Mouse (Mus musculus): ENCODE measurements at regions not wholly inside any gene's neighbourhood (a gene's known extent, or its start where the extent isn't known, plus 50 kb on each side); places are given as distances from the start of the nearest gene placed in this dataset.

DNA sequence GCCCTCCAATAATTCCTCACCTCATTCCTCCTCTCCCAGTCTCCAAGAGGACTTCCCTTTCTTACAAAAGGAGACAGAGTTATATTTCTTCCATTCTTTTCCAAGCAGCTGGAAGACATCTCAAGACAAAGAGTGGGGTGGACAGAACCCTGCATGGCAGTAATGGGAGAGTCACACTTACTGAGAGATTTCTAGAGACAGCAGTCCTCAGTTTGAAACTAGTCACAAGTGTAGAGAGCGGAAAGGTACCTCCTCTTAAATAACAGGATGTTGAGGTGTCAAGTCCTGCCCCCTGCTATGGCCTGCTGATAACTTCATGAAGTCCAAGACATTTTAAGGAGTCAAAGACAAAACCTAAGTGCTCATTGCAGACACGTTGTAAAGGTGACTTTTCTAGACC lies 875.9 kb upstream of the Ctnnd2 start:
- Histone ChIP-seq H3K79me2 (replicated peaks; ENCODE audit: control insufficient read depth, insufficient read depth, low read length) (no peaks in the 10 kb centered on the region), H3K4me3 (no peak overlapping the region), H3K27ac (no peak overlapping the region), H3K36me3 (ENCODE audit: control insufficient read depth, insufficient read depth, low read length) (no peaks in the 10 kb centered on the region), H3K27me3 (ENCODE audit: control insufficient read depth, insufficient read depth, low read length) (no peaks in the 10 kb centered on the region), H3K4me1 (ENCODE audit: control insufficient read depth, insufficient read depth, low read length) (no peaks in the 10 kb centered on the region), H3K9ac (ENCODE audit: low read depth, low read length) (no peak overlapping the region)
- WGBS: 71% methylated on average over 2 of the region's 2 CpGs
- intact Hi-C loops (cut with DNase I): no loop called here
- no peak for DNase-seq
- TF ChIP-seq CTCF (IDR thresholded peaks at IDR 0.05) (no peak), EP300 (IDR thresholded peaks at IDR 0.05; ENCODE audit: insufficient read depth, low read depth, low read length) (no peak), POLR2A (IDR thresholded peaks at IDR 0.05; ENCODE audit: insufficient read depth, low read depth, low read length) (no peak)

Data from heart, adult 2 months (tissue).